Mouse (Mus musculus): ENCODE data around the gene Tent5b.

- no peak for TF ChIP-seq POLR2A (IDR thresholded peaks at IDR 0.05; ENCODE audit: control insufficient read depth, extremely low read depth, insufficient read depth, low read length, poor library complexity)
- TF ChIP-seq CTCF (IDR thresholded peaks at IDR 0.05; ENCODE audit: borderline replicate concordance, control insufficient read depth, extremely low read depth, insufficient read depth, low read length, poor library complexity) = no peak
Observed at GRCm38 (mm10) chr4:133488619-133489392, 8.9 kb downstream of the Tent5b start.
